In the genomic region with DNA sequence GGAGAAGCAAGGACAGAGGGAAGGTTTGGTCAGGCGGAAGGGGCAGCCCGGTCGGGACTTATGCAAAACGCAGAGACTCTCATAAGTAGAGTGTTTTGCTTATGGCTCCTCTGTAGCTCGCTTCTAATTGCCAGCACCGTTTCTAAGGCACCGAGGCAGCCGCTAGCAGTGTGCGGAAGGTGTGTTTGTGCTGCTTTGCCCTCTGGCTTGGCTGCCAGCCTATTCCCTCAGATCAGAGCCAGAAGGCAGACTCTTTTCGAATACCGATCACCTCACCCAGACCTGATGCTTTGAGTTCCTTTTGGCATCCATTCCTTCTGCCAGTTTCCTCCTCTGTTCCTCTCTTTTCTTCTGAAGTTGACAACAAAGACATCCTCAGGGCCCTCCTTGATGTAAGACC, we compare ENCODE assay signal across 9 mouse cellular contexts.
DNase-seq lines count a peak whose midpoint lies in the region; ATAC-seq and TF ChIP-seq lines count a peak whose summit lies in the region.
"Had no signal": no experiment of that assay in that cellular context is flagged by ENCODE, and none has a peak within 500 bp of the region (broad histone marks: within the 10 kb centered on the region; RNA-seq: fewer than 3 reads in every experiment).

No protein-coding gene starts in this region.

- H3K4me1 ChIP-seq in forebrain, embryonic 16.5 days (replicated peaks; ENCODE audit: control insufficient read depth, insufficient read depth, low read length) = peaks cover 9% of the 10 kb centered on the region
- no peaks in the 10 kb centered on the region for H3K4me1 ChIP-seq in midbrain, postnatal 0 days (ENCODE audit: insufficient read depth, low read length)

- DNase-seq in cerebellum, adult 9-11 months = peak; percentile 10
- no peak for DNase-seq in cerebellum, adult 9-10 months
- peak; percentile 8 for DNase-seq in layer of hippocampus, adult 11-12 months (ENCODE audit: low spot score)
- DNase-seq in layer of hippocampus, adult 9-10 months (ENCODE audit: low spot score) = no peak
- DNase-seq in midbrain, postnatal 0 days (ENCODE audit: low spot score) = peak; percentile 66
- no peak for DNase-seq in testis, postnatal 10 days (ENCODE audit: low spot score)
- DNase-seq in heart, adult 8-10 months (ENCODE audit: low spot score) = no peak
- DNase-seq: gastrocnemius, adult 2 months had no signal

- H3K27ac ChIP-seq in forebrain, embryonic 16.5 days (ENCODE audit: low read length) = no peak overlapping the region
- H3K27ac ChIP-seq in midbrain, postnatal 0 days (ENCODE audit: low read depth, low read length) = no peak overlapping the region
- H3K27ac ChIP-seq: gastrocnemius, adult 2 months had no signal

- H3K27me3 ChIP-seq in forebrain, embryonic 16.5 days (replicated peaks; ENCODE audit: control insufficient read depth, insufficient read depth, low read length) = no peaks in the 10 kb centered on the region
- no peaks in the 10 kb centered on the region for H3K27me3 ChIP-seq in midbrain, postnatal 0 days (ENCODE audit: insufficient read depth, low read length)

- 13% methylated on average over 11 of the region's 11 CpGs for WGBS in forebrain, embryonic 16.5 days
- WGBS in midbrain, postnatal 0 days = 30% methylated on average over 11 of the region's 11 CpGs

- ATAC-seq in forebrain, embryonic 16.5 days = peak; percentile 79
- peak; percentile 75; the same call in 1 of the 2 replicates for ATAC-seq in midbrain, postnatal 0 days (ENCODE audit: low FRiP score)

- H3K4me3 ChIP-seq in forebrain, embryonic 16.5 days (replicated peaks; ENCODE audit: low read length) = no peak overlapping the region
- H3K4me3 ChIP-seq in midbrain, postnatal 0 days (ENCODE audit: low read depth, low read length) = no peak overlapping the region
- H3K4me3 ChIP-seq: gastrocnemius, adult 2 months had no signal

- no peak overlapping the region for H3K9ac ChIP-seq in forebrain, embryonic 16.5 days (replicated peaks; ENCODE audit: low read depth, low read length)
- no peak overlapping the region for H3K9ac ChIP-seq in midbrain, postnatal 0 days (replicated peaks; ENCODE audit: low read length, poor library complexity, severe bottlenecking)

- no peaks in the 10 kb centered on the region for H3K9me3 ChIP-seq in forebrain, embryonic 16.5 days (ENCODE audit: control insufficient read depth, low read length)
- H3K9me3 ChIP-seq in midbrain, postnatal 0 days (ENCODE audit: low read length) = no peaks in the 10 kb centered on the region

- 0 out of 2 replicates have a peak overlapping the region, but pooled peaks have one; percentile 6 for H3K4me2 ChIP-seq in forebrain, embryonic 16.5 days (ENCODE audit: low read length)
- 0 out of 2 replicates have a peak overlapping the region, but pooled peaks have one; percentile 9 for H3K4me2 ChIP-seq in midbrain, postnatal 0 days (ENCODE audit: low read depth, low read length, poor library complexity, severe bottlenecking)

- no peaks in the 10 kb centered on the region for H3K36me3 ChIP-seq in forebrain, embryonic 16.5 days (ENCODE audit: control insufficient read depth, insufficient read depth)
- H3K36me3 ChIP-seq in midbrain, postnatal 0 days (ENCODE audit: insufficient read depth, low read length) = no peaks in the 10 kb centered on the region

- no peak for TF ChIP-seq CTCF in midbrain, postnatal 0 days (IDR thresholded peaks at IDR 0.05)

Comparison
In these comparisons a context has a peak if more than half of its experiments do, and no peak if none do; other contexts are left out.
1. DNase-seq: peak in cerebellum, adult 9-11 months (single experiment), layer of hippocampus, adult 11-12 months (single experiment) and midbrain, postnatal 0 days (single experiment); none in cerebellum, adult 9-10 months (single experiment), layer of hippocampus, adult 9-10 months (single experiment), testis, postnatal 10 days (single experiment) and heart, adult 8-10 months (single experiment).